Mouse (Mus musculus) frontal cortex, postnatal 36 days (tissue): Measurements from ENCODE around the gene Casp4.

Experiments
- DNase-seq, 2 experiments: peaks; one replicate each; pipeline ENCODE4 v3.0.0; 2022; ENCODE audit warnings: low spot score in 2 of 2

Gene Casp4

GRCm38 (mm10) chr9:5308561-5308960 lies at the start of gene Casp4:
Gene Casp4, plus strand, starts transcription at chr9:5308828.
- no peak for DNase-seq

- DNase-seq = no peak
Measured at GRCm38 (mm10) chr9:5263951-5264475, 44.6 kb upstream of the Casp4 start.

- no peak for DNase-seq
Measured at GRCm38 (mm10) chr9:5270274-5270673, 38.4 kb upstream of the Casp4 start.

GRCm38 (mm10) chr9:5270884-5271283 lies 37.7 kb upstream of the Casp4 start:
- DNase-seq = no peak

- no peak for DNase-seq
Measured at GRCm38 (mm10) chr9:5271334-5271845, 37.2 kb upstream of the Casp4 start.

- no peak for DNase-seq
Measured at GRCm38 (mm10) chr9:5286071-5286470, 22.6 kb upstream of the Casp4 start.

- DNase-seq = no peak
Measured at GRCm38 (mm10) chr9:5286597-5286996, 22.0 kb upstream of the Casp4 start.

GRCm38 (mm10) chr9:5296354-5297237 lies 12.0 kb upstream of the Casp4 start:
- DNase-seq = no peak

GRCm38 (mm10) chr9:5298329-5299131 lies 10.1 kb upstream of the Casp4 start, which contains the start of gene Casp1:
Gene Casp1, plus strand, starts transcription at chr9:5298517.
- no peak for DNase-seq

- no peak for DNase-seq
Measured at GRCm38 (mm10) chr9:5299132-5299381, 9.6 kb upstream of the Casp4 start.

- no peak for DNase-seq
Measured at GRCm38 (mm10) chr9:5310112-5310511, 1.5 kb downstream of the Casp4 start.

- no peak for DNase-seq
Measured at GRCm38 (mm10) chr9:5311435-5311834, 2.8 kb downstream of the Casp4 start.

- no peak for DNase-seq
Measured at GRCm38 (mm10) chr9:5328204-5328603, 19.6 kb downstream of the Casp4 start.

- no peak for DNase-seq
Measured at GRCm38 (mm10) chr9:5332441-5332840, 23.8 kb downstream of the Casp4 start.

GRCm38 (mm10) chr9:5333422-5333821 lies 24.8 kb downstream of the Casp4 start:
- DNase-seq = no peak

- DNase-seq = no peak
Measured at GRCm38 (mm10) chr9:5343092-5343491, 34.5 kb downstream of the Casp4 start.

GRCm38 (mm10) chr9:5344090-5344489 lies 35.5 kb downstream of the Casp4 start:
- no peak for DNase-seq

GRCm38 (mm10) chr9:5345291-5345898 lies 36.8 kb downstream of the Casp4 start, which contains the start of gene Casp12:
Gene Casp12, plus strand, starts transcription at chr9:5345430.
- peak in 1 of 2 experiments; percentile 1 for DNase-seq

- DNase-seq = no peak
Measured at GRCm38 (mm10) chr9:5347381-5347780, 38.8 kb downstream of the Casp4 start.

GRCm38 (mm10) chr9:5353673-5354072 lies 45.0 kb downstream of the Casp4 start:
- DNase-seq = no peak

- no peak for DNase-seq
Measured at GRCm38 (mm10) chr9:5356801-5357200, 48.2 kb downstream of the Casp4 start.
